Mouse (Mus musculus) retina, postnatal 7 days (tissue): ENCODE data around the gene Lypd6b.

Experiments used
- DNase-seq: peaks from one replicate; pipeline ENCODE4 v3.0.0-alpha.2; 2012; ENCODE audit warnings: low read depth, low spot score

Lypd6b gene

DNA sequence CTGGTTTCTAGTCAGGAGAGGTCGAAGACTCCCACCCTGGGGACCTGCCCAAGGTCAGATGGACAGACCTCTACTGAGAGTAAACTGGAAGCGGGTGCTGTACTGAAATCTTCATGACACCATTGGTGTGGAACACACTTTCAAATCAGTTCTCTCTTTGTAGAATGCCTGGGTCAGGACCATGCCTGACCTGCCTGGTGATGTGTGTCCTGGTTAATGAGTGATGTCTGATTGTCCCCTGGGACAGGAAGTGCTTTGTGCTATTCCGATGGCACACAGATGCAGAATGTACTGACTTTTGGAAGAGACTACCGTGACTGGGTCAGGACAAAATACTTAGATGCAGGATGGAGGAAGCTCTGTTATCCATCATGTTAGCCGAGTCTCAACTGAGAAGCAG, 17.0 kb upstream of the Lypd6b start:
- no peak for DNase-seq

DNA sequence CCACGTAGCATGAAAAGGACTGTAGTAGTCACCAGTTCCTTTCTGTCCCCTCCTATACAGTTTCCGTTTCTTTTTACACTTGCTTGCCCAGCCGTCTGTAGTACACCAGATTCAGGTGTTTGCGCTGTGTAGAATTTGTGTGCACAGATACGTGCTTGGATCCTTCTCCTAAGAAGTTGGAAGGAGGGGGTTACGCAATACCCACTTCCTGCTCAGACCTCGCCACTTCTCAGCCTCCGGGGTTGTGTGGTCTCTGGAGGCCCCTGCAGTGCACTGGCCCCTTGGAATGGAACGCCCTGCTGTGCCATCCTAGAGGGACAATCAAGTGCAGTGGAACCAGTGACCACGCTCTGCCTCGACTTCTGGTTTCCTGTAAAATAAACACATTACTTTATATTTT, 16.3 kb upstream of the Lypd6b start:
- DNase-seq, result no peak

DNA sequence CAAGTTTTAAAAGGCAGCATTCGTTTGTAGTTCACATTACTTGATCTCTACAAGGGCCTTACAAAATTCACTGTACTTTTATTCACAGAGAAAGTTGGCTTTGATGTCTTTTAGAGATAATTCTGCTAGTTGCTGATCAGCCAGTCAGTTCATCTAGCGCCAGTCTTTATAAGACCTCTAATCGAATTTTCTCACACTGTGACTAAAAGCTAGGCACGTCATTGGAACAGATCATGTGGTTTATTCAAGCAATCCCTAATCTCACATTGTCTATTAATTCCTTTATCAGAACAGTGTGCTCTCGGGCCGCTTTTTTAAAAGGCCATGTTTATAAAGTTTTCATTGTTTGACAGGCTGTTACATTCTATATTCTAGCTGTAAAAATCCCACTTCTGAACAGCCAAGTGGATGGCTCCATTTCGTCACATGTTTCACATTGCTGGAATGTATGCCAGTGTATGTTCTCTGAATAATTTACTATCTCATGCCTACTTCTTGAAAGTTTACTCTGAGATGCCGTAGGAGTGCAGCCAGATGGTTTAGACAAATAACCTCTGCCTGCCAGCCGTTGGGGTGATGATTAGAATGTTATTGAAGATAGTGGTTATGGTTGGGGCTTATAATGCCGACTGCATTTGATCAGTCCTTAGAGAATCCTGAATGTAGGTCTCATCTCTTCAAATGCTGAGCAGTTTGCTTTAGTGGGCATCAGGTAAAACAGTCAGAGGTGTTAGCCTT, 14.1 kb upstream of the Lypd6b start:
- no peak for DNase-seq

DNA sequence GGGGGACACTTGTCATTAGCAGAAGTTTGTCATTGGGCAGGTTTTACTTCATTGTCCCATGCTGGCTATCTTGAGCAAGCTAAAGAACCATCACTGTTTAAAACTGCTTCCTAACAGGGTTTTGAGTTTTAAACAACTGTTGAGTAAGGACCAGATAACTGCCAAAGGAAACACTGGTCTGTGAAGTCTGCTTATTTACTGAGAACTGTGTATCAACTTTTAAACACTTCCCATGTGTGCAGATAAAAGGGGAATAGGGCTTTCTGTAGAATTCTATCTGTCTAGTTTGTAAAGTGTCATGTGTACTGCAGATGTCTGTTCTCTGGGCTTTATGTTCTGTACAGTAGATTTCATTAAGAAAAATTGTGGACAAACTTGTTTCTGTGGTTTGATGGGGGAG, 13.3 kb upstream of the Lypd6b start:
- DNase-seq, result no peak

DNA sequence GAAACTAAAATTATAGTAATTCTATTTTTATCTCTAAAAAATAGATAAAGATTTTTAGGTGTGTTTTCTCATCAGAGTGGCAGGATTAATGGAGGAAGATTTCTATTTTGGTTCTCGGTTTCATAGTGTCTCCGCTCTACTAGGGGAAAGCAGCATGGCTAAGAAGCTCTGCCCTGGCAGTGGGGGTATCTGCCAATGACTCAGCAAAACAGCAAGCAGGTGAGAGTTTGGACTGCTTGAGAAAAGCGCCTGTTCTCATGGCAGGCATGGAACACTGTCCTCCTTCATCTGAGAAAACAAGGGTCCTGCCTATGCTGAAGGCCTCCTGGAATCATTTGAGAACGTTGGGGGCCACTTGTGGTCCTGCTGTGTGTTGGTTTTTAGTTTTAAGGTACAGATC, 12.3 kb upstream of the Lypd6b start:
- no peak for DNase-seq

DNA sequence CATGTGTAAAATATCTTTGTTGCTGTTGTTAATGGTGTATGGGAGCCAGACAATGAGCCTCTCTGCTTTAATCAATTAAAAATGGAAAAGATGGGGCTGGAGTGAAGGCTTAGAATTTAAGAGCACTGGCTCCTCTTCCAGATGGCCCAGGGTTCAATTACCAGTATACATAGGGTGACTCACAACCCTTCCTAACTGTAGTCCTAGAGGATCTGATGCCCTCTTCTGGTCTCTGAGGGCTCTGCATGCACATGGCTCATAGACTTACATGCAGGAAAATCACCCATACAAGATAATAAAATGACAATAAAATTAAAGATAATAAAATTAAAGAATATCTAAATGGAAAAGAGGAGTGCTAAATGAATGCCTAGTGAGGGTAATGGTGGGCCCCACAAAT, 11.8 kb upstream of the Lypd6b start:
- no peak for DNase-seq

DNA sequence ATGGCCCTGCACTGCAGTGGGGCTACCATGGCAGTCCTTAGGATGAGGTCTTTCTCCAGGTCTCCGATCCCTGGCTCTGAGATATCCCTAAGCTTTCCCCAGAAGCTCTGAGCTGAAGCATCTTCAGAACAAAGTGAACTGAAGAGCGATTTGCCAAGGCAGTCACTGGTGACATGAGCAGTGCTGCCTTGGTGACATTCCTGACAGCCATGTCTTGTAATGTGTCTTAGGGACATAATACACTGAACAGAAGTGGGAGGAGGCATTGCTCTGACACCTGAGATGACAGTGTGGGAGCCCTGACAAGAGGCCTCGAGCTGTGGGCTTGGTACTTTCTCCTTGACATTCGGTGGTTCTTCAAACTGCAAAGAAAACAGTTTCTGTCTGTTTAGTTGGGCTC, 11.1 kb upstream of the Lypd6b start:
- no peak for DNase-seq

DNA sequence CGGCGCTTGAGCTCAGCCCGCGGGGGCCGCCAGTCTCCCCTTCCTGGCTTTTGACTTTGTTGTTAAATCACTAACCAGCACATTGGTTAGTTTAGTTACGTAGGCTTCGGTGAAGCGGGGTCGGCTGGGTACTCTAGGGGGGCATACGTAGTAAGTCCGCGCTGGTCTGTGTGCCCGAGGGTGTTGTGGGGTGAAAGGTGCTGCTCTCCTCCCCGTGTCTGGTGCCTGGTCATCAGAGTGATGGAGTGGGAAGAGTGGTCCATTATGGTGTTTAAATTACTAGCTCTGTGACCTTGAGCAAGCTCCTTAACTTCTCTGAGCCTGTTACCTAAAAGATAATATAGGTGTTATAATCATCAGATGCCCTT, 547 bp downstream of the Lypd6b start:
- DNase-seq, result no peak

DNA sequence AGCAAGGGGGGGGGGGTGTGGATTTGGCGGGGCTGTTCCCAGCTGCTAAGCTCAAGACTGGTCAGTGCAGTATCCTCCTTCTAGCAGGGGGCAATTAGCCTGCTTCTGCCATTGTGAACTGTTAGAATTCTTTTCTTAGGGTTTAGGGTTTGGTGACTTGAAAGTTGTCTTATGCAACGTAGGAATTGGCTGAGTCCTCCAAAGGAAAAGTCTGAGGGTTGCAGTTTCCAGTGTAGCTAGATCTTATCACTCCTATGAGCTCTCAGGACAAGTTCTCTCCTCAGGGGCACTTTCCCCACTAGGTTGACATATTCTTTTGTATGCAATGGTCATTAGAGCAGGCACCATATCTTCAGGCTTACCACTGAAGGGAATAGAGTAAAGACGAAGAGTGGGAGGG, 1.2 kb downstream of the Lypd6b start:
- DNase-seq, result no peak

DNA sequence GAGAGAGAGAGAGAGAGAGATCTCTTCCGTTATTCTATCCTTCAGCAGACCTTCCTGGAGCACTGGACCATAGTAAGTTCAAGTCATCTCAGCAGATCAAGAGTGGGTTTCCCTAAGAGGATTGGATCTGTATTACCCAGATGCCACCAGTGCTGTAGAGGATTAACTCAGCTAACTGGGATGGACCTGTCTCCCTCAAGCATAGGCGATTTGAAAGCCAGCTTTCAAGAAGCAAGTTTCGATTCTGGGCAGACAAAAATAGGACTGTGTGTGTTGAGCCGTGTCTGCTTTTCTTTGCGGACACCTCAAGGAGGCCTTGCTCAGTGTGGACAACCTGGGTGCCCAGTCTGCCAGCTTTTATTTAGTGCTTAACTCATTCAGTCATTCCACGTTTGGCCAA, 1.6 kb downstream of the Lypd6b start:
- peak; percentile 55 for DNase-seq

DNA sequence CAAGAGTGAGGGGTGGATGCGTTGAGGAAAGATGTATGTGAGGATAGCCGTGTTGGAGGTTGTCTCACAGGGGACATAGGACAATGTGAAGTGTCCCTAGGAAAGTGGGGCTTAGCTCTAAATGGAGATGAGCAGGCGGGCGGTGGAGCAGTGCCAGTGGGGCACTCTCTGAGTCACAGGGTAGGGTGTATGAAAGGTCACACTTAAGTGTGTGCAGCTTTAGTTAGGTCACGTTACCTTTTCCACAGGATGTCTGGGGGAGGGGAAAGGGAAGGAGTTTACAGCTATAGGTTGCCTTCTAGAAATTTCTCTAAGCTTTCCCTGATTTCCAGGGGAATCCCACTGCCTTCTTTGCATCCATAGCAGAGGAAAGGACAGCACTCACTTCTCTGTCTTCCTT, 2.0 kb downstream of the Lypd6b start:
- no peak for DNase-seq

DNA sequence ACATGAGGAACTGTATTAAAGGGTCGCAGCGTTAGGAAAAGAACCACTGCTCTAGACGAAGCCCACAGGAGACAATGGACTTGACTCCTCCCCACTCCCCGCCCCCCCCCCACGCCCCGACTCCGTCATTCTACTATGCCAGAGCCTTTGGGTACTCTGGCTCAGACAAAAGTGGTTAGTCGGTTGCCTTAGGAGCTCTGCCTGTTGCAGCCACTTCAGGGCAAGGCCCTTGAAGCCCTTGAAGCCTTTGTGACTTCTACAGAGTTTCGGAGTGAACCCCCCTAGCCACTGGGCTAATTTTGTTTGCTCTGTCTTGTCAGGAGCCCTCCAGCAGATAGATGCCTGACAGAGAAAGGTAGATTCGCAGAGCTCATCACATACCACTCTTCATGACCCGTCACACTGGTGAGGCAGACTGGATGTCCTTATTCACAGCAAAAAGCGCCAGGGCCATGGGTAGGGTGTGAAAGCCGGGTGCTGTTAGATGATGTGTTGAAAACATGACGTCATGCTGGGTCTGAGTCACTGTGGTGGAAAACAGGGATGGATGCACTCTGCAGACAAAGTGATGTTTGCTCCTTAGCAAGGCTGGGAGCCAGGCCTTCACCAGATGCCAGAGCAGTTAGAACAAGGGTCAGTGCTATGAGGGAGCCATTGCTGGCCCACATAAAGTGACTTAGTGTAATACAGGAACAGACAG, 10.1 kb downstream of the Lypd6b start:
- DNase-seq, result no peak

DNA sequence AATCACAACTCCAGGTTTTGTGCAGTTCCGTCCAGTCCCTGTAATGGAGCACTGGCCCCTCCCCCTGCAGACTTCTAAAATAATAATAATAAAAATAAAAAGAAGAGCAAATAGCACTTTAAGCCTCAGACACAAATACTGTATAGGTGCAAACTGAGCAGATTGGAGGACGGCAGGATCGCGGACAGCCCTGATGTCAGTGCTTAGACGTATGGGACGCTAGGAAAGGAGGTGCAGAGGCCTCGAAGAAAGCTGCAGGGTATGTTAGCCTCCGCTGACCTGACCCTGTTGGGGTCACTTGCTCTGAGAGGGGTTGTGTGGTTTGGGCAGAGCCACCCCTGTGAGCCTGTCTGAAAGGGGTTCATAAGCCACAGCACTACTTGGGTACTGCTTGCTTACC, 17.0 kb downstream of the Lypd6b start:
- no peak for DNase-seq

DNA sequence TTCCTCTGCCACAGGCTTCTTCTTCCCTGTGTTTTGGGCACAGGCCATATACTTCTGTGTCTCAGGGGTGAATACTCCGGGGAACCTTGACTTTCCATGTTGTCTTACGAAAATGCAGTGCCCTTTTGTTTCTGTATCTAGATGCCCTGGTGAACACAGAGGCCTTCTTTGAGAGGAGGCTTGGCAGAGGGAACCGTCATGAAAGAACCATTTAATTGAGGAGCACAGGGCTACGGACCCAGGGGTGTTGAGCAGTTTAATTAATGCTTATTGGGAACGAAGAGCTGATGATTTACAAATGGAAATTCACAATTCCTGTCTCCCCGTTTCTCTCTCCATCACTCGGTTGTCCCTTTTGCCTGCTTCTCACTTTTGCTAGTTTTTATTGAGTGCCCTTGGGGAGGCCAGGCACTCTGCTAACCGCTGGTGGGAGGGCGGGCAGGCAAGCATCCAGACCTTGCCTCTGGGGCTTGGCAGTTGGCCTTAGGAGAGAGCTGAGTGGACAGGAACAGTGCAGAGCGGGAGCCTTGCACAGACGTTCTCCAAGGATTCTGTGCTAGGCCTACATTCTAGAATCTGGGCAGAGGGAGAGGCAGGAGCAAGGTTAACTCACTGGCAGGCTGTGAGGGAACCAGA, 18.4 kb downstream of the Lypd6b start:
- no peak for DNase-seq

DNA sequence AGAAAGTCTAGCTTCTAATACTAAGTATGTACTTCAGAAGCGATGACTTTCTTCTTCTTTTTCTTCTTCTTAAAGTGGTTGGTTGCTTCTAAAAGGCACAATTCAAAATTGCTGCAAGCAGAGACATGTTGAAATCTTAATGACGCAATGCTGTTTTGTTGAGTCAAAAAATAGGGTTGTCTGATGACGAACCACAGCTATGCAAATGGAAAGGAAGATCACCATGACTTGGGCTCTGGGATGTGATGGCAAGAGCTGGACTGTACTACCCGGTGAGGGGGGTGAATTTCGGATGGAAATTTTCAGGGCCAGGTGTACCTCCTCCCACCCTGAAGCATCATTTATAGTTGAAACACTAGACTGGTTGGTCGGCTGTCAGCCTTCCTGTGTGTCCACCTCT, 22.0 kb downstream of the Lypd6b start:
- DNase-seq, result no peak

DNA sequence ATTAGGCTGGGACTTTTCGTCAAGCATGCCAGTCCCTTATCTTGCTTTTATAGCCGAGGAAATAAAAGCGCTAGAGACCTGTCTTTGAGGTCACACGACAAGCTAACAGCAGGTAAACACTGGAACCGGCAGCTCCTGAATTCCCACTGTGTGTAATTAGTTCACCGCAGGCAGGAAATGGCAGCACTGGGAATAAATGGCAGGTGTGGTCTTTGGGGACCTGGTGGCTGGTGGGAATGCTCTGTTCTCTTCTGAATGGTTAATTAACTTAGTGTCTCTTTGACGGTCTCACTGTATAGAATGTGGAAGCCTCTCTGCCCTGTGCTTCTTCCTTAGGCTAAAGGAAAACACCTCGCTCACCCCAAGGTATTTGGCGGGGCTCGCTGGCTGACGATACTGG, 23.9 kb downstream of the Lypd6b start:
- DNase-seq, result no peak

DNA sequence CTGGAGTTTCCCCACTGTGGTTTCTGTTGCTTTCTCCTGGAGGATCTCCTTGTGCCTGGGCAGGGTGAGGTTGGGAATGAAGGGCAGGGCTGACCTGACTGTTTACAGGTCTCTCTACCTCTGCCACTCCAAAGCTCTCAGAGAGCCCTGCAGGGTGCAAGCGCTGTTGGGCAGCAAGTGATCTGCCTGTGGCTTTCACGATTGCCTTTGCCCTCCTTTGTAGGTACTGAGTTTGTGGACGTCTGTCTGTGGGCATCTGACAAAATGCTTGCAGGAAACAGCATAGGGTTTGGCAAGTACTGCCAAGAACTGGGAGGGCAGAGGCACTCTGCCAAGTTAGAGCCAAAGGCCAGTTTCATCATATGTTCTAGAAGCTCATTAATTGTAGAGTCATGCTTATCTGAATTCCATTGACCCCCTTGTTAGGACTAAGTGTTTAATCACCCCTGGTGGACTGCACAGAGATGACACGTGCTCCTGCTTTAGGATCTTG, 24.4 kb downstream of the Lypd6b start:
- no peak for DNase-seq

DNA sequence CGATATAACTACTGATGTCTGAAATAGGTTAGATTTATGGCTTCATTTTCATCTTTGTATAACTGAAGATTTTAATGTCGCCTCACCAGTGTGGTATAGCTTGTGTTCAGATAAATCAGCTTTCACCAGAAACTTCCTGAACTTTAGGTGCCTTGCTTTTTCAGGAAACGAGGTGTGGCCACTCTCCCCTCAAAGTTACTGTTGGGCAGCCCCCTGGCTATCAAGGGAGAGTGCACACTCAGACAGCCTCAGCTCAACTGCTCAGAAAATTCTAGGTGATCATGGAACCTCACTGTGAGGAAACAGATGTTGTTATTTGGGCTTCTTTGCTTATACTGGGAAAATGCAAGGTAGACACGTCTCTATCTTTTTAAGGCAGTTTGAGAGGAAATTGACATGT, 25.7 kb downstream of the Lypd6b start:
- no peak for DNase-seq

DNA sequence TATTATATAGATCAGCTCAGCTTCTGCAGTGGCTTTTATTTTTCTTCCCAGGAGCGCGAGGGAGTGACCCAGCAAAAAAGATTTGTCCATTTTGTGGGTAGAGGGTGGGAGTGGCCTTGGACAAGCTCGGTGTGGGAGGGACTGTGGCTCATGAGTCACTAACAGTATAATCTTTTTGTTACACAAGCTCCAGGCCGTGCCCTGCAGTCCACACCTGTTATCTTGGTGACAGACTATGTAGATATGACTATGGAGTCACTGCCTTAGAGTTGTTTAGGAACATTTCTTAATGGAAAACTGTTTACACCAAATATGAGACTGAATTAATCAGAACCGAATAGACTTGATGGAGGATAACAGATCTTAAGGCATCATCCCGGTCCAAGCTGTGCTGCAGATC, 26.5 kb downstream of the Lypd6b start:
- no peak for DNase-seq

DNA sequence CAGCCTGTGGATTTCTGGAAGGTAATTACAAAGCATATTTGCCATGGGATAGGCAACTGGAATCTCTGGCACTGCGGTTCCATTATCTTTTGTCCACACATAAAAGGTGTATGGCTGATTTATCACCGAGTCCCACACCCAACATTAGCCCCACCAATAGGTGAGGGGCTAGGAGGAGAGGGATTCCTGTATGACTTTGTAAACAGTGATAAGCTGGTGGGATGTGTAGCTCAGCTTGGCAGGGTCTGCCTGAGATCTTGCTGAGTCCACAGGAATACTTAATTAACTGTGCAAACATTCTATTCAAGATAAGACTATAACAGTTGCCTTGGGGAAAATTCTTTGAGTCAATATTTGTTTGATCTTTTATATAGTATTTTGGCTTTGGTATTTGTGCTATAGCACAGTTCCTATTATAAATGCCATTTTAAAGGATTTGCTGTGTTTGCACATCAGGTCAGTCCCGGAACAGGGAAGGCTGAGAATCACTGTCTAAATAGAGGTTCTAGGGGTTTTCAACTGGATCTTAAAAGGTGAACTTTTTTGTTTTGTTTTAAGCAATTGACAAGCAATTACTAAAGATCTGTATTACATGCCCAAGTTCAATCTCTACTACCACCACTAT, 28.3 kb downstream of the Lypd6b start:
- no peak for DNase-seq

DNA sequence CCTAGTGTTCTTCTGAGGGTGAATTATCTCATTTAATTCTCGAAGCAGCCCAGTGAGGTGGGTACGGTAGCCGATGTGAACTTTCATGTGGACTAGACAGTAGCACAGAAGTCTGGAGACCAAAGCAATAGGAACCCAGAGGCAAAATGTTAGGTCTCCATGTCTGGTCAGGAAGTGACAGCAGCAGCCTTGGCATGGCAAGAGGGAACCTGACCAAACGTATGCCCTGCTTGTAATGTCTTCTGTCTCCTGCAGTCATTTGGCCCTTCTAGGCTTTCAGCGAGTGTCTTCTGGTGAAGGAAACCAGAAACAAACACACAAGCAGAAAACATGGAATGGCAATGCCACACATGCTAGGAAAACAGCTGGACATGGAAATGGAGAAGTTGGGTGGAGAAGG, 29.1 kb downstream of the Lypd6b start:
- no peak for DNase-seq

DNA sequence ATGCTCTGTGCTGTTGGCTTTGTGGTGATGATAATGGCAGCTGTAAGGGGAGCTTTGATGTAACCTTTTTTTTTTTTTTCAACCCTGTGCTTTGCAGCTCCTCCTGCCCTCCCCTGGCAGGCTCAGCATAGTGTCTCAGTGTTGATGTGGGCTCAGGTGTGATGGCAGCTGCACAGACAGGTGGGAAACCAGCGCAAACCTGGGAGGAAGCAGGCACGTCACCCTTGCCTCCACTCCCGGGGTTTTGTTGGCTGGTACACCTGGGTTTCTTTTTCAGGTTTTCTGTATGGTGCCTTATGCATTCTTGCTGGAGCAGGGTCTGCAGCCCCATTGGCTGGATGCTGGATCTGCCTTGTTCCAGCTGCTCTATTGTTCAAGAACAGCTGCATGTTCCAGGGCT, 29.7 kb downstream of the Lypd6b start:
- DNase-seq, result no peak

DNA sequence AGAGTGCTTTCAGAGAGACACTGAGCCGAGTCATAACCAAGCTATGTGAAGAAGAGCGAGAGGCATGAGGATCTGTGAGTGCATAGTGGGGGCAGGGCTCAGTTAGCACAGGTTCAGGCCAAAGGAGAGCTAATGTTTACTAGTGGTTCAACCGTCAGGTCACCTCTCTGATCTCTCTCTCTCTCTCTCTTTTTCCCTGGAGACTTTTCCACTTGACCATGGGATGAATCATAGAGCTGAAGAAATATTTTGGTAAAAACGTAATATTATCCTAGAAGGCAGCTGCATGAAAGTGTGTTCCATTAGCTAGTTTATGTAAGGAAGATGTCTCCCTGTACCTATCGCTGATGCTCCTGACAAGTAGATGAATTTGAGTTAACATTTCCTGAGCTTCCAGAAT, 30.6 kb downstream of the Lypd6b start:
- DNase-seq, result no peak
